Mouse (Mus musculus): ENCODE data around the gene Arhgef18. TPM values are rescaled to one million over a fixed set of nuclear protein-coding genes. Genes with fewer than 3 reads are reported as not detected.

The Arhgef18 gene
- polyA plus RNA-seq, 1 experiment from 2014 or later: 11.2 TPM

DNA sequence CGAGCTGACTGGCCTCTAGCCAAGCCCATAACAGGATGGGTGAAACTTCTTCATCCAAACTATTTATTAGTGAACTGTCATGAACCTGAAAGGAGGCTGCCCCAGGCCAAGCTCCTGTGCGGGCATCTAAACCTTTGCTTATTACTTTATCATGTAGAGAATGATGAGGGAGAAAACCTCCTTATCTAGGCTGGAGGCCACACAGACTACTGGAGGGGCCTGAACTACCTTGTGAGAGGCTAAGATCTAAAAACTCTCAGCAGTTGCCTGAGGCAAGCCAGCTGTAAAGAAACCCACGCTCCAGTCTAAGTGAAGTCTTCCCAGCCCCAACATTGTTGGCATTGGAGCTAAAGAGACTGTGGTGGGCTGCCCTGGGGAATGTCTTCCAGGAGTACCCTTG, 14.6 kb downstream of the Arhgef18 start:
- Histone ChIP-seq H3K27me3 (no peaks in the 10 kb centered on the region), H3K4me2 (no peak overlapping the region), H3K9me3 (replicated peaks) (no peaks in the 10 kb centered on the region), H3K27ac (no peak overlapping the region), H3K9ac (no peak overlapping the region), H3K4me1 (no peaks in the 10 kb centered on the region), H3K36me3 (peaks cover 9% of the 10 kb centered on the region), H3K4me3 (replicated peaks) (no peak overlapping the region)
- 84% methylated on average over 3 of the region's 3 CpGs for WGBS
- no peak for ATAC-seq (replicated peaks; ENCODE audit: low FRiP score)

DNA sequence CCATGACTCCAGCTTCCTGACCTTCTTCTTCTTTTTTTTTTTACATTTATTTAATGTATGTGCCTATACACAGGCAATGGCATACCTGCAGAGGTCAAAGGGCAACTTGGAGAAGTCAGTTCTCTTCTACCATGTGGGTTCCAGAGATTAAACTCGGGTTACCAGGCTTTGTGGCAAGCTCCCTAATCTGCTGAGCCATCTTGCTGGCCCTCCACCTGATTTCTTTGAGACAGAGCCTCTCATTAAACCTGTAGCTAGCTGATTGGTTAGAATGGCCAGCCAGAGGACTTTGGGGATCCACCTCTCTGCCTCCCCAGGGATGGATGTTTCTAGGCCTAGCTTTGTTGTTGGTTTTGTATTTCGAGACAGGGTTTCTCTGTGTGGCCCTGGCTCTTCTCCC, 18.3 kb downstream of the Arhgef18 start:
- Histone ChIP-seq H3K9me3 (replicated peaks) (no peaks in the 10 kb centered on the region), H3K4me3 (replicated peaks) (no peak overlapping the region), H3K27me3 (no peaks in the 10 kb centered on the region), H3K4me2 (no peak overlapping the region), H3K36me3 (no peaks in the 10 kb centered on the region), H3K27ac (no peak overlapping the region), H3K9ac (no peak overlapping the region), H3K4me1 (peaks cover 13% of the 10 kb centered on the region; the same call in 1 of the 2 replicates)
- ATAC-seq (replicated peaks; ENCODE audit: low FRiP score): no peak
- WGBS: 79% methylated on average over 2 of the region's 2 CpGs

DNA sequence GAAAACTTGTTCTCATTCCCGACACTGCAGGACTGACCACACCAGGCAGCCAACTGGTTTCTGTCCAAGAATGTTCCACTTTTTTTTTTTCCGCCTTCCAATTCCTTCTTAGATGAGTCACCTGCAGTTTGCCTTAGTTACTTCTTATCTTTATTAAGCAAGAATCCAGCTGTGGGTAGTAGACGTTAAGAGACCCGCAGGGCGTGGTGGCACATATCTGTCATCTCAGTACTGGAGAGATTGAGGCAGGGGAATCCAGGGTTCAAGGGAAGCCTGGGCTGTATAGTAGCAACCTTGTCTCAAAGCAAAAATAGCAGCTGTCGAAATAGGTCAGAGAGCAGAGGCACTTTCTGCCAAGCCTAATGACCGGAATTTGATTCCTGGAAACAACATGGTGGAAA, 19.1 kb downstream of the Arhgef18 start:
- no peak for ATAC-seq (replicated peaks; ENCODE audit: low FRiP score)
- H3K27ac ChIP-seq: no peak overlapping the region
- 77% methylated on average over 7 of the region's 7 CpGs for WGBS

DNA sequence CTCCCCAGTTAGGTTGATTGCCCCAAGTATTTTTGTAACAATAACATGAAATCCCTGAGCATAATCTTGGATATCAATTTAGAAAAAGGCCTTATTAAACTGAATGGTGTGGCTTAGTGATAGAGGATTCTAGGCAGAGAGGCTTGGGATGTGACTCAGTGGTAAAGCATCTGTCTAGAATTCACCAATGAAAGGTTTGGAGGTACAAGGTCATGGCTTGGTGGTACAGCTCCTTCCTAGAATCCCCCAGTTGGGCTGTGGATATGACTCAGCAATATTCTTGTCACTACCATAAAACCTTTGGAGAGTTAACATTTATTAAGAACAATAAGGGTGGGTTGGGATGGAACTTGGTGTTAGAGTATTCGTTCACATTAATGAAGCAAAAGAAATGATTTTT, 20.0 kb downstream of the Arhgef18 start:
- Histone ChIP-seq H3K9me3 (replicated peaks) (no peaks in the 10 kb centered on the region), H3K9ac (no peak overlapping the region), H3K4me2 (no peak overlapping the region), H3K4me3 (replicated peaks) (no peak overlapping the region), H3K27ac (no peak overlapping the region), H3K4me1 (peaks cover 28% of the 10 kb centered on the region), H3K36me3 (no peaks in the 10 kb centered on the region), H3K27me3 (no peaks in the 10 kb centered on the region)
- 93% methylated on average over 1 of the region's 1 CpGs for WGBS
- ATAC-seq (replicated peaks; ENCODE audit: low FRiP score): no peak

More for the DNA sequence above, 19.1 kb downstream of the Arhgef18 start:
- no peak overlapping the region for H3K9ac ChIP-seq
- H3K4me2 ChIP-seq: no peak overlapping the region
- peaks cover 19% of the 10 kb centered on the region for H3K4me1 ChIP-seq
- H3K4me3 ChIP-seq (replicated peaks): no peak overlapping the region
- H3K9me3 ChIP-seq (replicated peaks): no peaks in the 10 kb centered on the region
- no peaks in the 10 kb centered on the region for H3K27me3 ChIP-seq
- no peaks in the 10 kb centered on the region for H3K36me3 ChIP-seq

DNA sequence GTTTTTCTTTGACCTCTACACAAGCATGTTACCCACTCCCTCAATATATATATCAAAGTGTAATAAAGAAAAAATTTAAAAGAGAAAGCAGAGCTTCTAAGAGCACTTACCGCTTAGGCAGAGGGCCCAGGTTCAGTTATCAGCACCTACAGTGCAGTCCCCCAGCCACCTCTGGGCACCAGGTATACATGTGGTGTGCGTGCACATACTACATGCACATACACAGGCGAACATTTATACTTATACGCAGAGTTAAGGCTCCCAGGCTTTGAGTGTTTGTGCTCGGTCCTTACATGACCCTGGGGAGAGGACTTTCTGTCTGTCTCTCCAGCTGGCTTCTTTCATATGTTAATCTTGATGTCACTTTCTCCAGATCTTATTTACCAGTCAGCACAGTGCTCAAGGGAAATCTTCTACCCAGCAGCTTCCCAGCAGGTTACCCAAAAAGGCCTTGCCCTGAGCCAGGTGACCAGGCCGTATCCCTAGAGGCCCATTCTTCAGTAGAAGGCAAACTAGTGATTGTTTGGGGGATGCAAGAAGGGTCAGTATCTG, 21.9 kb downstream of the Arhgef18 start:
- Histone ChIP-seq H3K27me3 (no peaks in the 10 kb centered on the region), H3K9ac (no peak overlapping the region), H3K4me2 (no peak overlapping the region), H3K4me1 (peaks cover 44% of the 10 kb centered on the region), H3K4me3 (replicated peaks) (no peak overlapping the region), H3K36me3 (no peaks in the 10 kb centered on the region), H3K9me3 (replicated peaks) (no peaks in the 10 kb centered on the region), H3K27ac (no peak overlapping the region)
- 73% methylated on average over 6 of the region's 6 CpGs for WGBS
- ATAC-seq (replicated peaks; ENCODE audit: low FRiP score): no peak

DNA sequence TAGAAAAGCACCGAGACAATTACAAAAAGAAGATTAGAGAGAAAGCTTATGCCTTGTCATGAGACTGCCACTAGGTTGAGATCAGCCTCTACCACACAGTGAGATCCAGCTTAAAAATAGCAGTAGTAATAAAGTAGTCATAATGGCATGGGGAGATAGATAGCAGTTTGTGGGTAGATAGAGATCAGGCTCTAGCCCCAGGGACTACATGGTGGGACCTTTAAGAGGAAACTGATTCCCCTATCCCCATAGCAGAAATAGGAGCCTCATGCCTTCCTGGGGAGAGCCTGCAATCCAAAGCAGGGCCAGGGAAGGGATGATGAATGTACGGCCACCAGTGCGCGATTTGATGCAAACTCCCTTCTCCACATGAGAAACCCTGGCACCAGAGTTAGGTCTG, 22.5 kb downstream of the Arhgef18 start:
- no peak overlapping the region for H3K4me3 ChIP-seq (replicated peaks)
- peaks cover 49% of the 10 kb centered on the region for H3K4me1 ChIP-seq
- no peak overlapping the region for H3K9ac ChIP-seq
- no peak overlapping the region for H3K27ac ChIP-seq
- H3K27me3 ChIP-seq: no peaks in the 10 kb centered on the region
- no peak overlapping the region for H3K4me2 ChIP-seq
- no peaks in the 10 kb centered on the region for H3K9me3 ChIP-seq (replicated peaks)
- H3K36me3 ChIP-seq: no peaks in the 10 kb centered on the region
- no peak for ATAC-seq (replicated peaks; ENCODE audit: low FRiP score)
- WGBS: 60% methylated on average over 4 of the region's 4 CpGs

DNA sequence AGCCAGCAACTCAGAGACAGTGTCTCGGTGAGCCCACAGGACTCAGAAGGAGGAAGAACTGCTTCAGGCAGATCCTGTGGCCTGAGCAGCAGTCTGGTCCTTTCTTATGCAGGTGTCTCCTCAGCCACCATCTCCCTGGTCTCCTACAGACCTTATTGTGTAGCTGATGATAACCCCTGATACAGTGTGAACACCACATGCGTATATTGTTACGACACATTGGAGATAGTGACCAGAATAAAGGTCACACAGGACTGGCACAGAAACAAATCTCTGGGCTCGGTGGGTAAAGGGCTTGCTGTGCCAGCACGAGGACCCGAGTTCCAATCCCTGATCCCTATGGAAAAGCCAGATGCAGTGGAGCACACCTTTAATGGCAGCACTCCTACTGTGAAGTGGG, 22.9 kb downstream of the Arhgef18 start:
- no peak for ATAC-seq (replicated peaks; ENCODE audit: low FRiP score)

DNA sequence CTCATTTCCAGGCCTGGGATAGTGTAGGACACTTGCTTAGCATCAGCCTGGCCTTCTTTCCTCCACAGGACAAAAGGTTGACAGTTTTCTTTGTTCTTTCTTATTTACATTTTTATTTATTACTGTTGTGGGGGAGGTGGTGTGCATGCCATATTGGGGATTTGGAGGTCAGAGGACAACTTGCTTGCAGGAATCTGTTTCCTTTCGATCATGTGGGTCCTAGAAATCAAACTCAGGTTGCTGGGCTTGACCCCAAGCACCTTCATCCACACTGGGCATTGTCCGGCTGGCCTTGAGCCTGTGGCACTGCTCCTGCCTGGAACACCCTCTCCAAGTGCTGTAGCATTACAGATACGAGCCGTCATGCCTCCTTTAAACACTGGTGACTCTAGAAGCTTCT, 24.0 kb downstream of the Arhgef18 start:
- Histone ChIP-seq H3K9me3 (replicated peaks) (no peaks in the 10 kb centered on the region), H3K9ac (no peak overlapping the region), H3K4me3 (replicated peaks) (no peak overlapping the region), H3K27ac (peak overlapping the region; percentile 73), H3K27me3 (no peaks in the 10 kb centered on the region), H3K4me1 (peaks cover 57% of the 10 kb centered on the region), H3K4me2 (no peak overlapping the region), H3K36me3 (no peaks in the 10 kb centered on the region)
- peak; percentile 41; the same call in 1 of the 2 replicates for ATAC-seq (replicated peaks; ENCODE audit: low FRiP score)
- WGBS: 23% methylated on average over 4 of the region's 4 CpGs

More for the DNA sequence above, 22.9 kb downstream of the Arhgef18 start:
- 86% methylated on average over 6 of the region's 6 CpGs for WGBS
- Histone ChIP-seq H3K27me3 (no peaks in the 10 kb centered on the region), H3K27ac (no peak overlapping the region), H3K4me2 (no peak overlapping the region), H3K9ac (no peak overlapping the region), H3K4me1 (peaks cover 53% of the 10 kb centered on the region), H3K4me3 (replicated peaks) (no peak overlapping the region), H3K9me3 (replicated peaks) (no peaks in the 10 kb centered on the region), H3K36me3 (no peaks in the 10 kb centered on the region)

DNA sequence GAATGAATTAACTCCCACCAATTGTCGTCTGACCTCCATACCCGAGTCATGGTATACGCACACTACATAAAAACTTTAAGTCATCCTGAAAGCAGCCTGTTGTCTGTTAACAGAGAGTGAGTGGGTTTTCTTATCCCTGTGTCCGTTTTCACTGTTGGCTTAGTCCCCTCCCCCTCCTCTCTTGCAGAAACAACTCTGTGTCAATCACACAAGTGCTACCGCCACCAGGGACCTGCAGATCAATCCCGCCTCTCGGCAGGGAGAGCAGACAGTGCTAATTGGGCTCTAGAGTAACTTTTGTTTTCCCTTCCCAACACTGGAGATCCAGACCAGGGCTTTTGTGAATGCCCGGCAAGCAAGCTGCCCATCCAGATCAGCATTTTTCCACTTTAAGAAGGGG, 24.6 kb downstream of the Arhgef18 start:
- Histone ChIP-seq H3K27ac (peak overlapping the region; percentile 73), H3K4me2 (peak overlapping the region; percentile 5; the same call in 1 of the 2 replicates), H3K36me3 (no peaks in the 10 kb centered on the region), H3K9ac (no peak overlapping the region), H3K4me1 (peaks cover 57% of the 10 kb centered on the region), H3K4me3 (replicated peaks) (no peak overlapping the region), H3K27me3 (no peaks in the 10 kb centered on the region), H3K9me3 (replicated peaks) (no peaks in the 10 kb centered on the region)
- peak; percentile 75 for ATAC-seq (replicated peaks; ENCODE audit: low FRiP score)
- 8% methylated on average over 8 of the region's 8 CpGs for WGBS

DNA sequence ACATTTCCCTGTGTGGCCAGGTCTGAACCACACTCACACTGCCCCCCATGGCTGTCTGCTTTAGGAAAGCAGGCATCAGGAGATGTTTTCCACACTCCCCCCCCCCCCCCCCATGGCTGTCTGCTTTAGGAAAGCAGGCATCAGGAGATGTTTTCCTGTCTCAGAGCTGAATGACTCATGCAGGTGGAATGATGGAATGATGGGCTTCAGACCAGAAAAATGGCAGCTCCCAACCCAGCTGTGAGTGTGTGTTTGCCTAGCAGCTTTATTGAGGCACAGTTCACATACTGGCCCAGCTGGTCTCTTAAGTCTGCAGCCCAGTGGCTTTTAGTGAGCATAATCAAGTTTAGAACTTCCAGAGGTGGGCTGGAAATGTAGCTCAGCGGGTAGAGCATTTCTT, 25.3 kb downstream of the Arhgef18 start:
- no peaks in the 10 kb centered on the region for H3K27me3 ChIP-seq
- peaks cover 57% of the 10 kb centered on the region for H3K4me1 ChIP-seq
- ATAC-seq (replicated peaks; ENCODE audit: low FRiP score): no peak
- H3K4me3 ChIP-seq (replicated peaks): no peak overlapping the region
- peak overlapping the region; percentile 73 for H3K27ac ChIP-seq
- H3K4me2 ChIP-seq: peak overlapping the region; percentile 5; the same call in 1 of the 2 replicates
- H3K9ac ChIP-seq: no peak overlapping the region
- no peaks in the 10 kb centered on the region for H3K36me3 ChIP-seq
- H3K9me3 ChIP-seq (replicated peaks): no peaks in the 10 kb centered on the region
- WGBS: 89% methylated on average over 1 of the region's 1 CpGs

DNA sequence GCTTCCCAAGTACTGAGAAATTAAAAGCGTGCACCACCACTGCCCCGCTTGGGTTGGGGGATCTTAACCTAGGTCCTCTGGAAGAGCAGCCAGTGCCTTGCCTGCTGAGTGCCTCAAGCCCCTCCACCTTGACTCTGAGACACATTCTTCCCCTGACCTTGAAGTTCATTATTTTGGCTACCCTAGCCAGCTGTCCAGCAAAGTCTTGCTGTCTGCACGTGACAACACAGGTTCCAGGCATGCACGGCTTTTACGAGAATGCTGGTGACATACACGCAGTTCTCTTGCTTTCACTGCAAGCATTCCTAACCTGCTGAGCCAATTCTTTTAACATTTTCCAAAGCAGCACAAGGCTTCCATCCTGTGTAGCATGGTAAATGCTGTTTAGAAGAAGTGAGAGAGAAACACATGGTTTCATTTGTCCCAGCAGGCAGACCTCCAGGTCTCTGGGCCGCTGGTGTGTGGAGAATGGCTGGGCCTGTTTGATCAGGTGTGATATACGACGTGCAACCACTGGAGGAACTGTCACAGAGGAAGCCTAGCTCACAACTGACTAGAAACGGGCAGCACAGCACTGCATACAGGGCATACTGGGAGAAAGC, 27.4 kb downstream of the Arhgef18 start:
- no peak overlapping the region for H3K4me2 ChIP-seq
- peak overlapping the region; percentile 68; the same call in 1 of the 2 replicates for H3K27ac ChIP-seq
- H3K4me1 ChIP-seq: peaks cover 49% of the 10 kb centered on the region
- no peaks in the 10 kb centered on the region for H3K27me3 ChIP-seq
- H3K36me3 ChIP-seq: 0 out of 2 replicates have a peak, but pooled peaks cover 2% of the 10 kb centered on the region
- WGBS: 39% methylated on average over 10 of the region's 10 CpGs
- no peak overlapping the region for H3K9ac ChIP-seq
- ATAC-seq (replicated peaks; ENCODE audit: low FRiP score): no peak
- no peaks in the 10 kb centered on the region for H3K9me3 ChIP-seq (replicated peaks)
- H3K4me3 ChIP-seq (replicated peaks): no peak overlapping the region

DNA sequence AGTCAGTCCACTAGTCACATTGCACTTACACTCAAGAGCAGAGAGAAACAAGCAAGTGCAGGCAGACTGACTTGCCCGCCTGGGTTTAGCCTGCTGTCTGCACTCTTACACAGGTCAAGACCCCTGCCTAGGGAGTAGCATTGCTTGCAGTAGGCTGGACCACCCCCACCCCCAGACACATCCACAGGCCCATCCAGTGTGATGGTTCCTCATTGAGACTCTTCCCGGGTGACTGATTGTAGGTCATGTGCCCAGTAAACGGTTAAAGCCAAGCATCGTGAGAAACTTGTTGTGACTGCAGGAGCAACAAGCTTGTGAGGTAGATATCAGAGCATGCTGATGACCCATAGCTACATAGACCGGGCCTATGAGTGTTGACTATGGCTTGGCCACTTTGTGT, 28.7 kb downstream of the Arhgef18 start:
- no peak overlapping the region for H3K27ac ChIP-seq
- no peak for ATAC-seq (replicated peaks; ENCODE audit: low FRiP score)
- H3K9me3 ChIP-seq (replicated peaks): no peaks in the 10 kb centered on the region
- H3K36me3 ChIP-seq: 0 out of 2 replicates have a peak, but pooled peaks cover 2% of the 10 kb centered on the region
- H3K27me3 ChIP-seq: no peaks in the 10 kb centered on the region
- H3K4me3 ChIP-seq (replicated peaks): no peak overlapping the region
- no peak overlapping the region for H3K4me2 ChIP-seq
- peaks cover 42% of the 10 kb centered on the region for H3K4me1 ChIP-seq
- 78% methylated on average over 5 of the region's 5 CpGs for WGBS
- no peak overlapping the region for H3K9ac ChIP-seq

DNA sequence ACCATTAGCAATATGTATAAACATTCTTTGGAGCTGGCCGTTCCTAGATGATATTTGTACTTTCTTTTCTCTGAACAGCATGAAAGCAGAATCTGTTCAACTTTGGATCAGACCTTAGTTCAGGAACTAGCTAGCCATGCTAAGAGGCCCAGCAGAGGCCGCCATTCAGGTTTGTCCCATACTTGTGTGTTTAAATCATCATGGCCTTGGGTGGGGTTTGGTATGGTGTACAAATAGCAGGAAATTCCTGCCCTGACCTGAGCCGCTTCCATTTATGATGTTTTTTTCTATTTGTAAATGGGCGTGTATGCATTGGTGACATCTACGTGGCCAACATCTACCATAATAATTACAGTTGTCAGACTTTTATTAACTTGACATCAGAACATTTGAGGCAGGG, 32.4 kb downstream of the Arhgef18 start:
- H3K27me3 ChIP-seq: no peaks in the 10 kb centered on the region
- H3K9ac ChIP-seq: no peak overlapping the region
- H3K4me3 ChIP-seq (replicated peaks): no peak overlapping the region
- H3K4me2 ChIP-seq: no peak overlapping the region
- H3K9me3 ChIP-seq (replicated peaks): no peaks in the 10 kb centered on the region
- H3K4me1 ChIP-seq: peaks cover 11% of the 10 kb centered on the region
- no peak for ATAC-seq (replicated peaks; ENCODE audit: low FRiP score)
- H3K36me3 ChIP-seq: peaks cover 31% of the 10 kb centered on the region
- 87% methylated on average over 5 of the region's 5 CpGs for WGBS
- no peak overlapping the region for H3K27ac ChIP-seq
